Mouse (Mus musculus): ENCODE results near the gene Zyg11a. TPM values are rescaled to one million over a fixed set of nuclear protein-coding genes. Genes with fewer than 3 reads are reported as not detected.
"Not testable (repeated sequence)": the region's sequence is repeated elsewhere in the genome, so short reads cannot be mapped to it uniquely, and the experiment has no call there.

The Zyg11a gene
- total RNA-seq (2021): under 1 TPM in 1 of 2 experiments, not detected in 1; 0.16 TPM
- long read RNA-seq: 0 reads

DNA sequence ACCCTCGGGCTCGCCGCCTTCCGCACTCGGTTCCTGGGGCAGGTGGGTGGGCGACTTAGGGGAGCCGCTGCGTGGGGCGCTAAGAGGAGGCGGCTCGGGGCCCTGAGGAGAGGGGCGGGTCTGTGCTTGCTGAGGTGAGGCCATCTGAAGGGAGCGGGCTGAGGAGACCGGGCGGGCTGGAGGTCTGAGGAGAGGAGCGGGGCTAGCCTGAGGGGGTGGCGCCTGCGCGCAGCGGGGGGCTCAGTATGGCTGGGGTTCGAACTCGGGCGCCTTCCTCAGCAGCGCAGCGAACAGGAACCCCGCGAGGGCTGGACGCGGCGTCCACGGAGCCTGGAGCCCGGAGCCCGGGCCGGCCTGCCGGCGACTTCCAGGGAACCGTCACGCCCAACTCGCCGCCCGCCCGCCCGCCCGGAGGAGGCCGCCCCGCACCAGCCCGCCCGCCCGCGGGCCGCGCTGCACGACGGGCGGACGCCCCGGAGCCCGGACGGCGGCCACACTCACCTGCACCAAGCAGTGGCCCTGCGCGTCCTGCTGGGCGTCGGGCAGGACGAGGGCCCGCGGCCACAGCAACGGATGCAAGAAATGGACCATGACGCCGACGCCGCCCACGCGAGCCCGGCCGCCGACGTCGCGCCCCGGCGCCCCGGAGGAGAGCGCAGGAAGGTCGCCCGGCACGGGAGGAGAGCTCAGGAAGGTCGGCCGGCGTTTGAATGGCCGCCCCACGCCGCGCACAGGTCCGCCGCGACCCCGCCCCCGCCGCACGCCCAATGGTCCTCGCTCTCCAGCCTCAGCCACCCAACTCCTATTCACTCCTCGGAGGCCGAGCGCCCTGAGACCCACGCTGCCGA, at the start of gene Zyg11a:
Gene Zyg11a (minus strand): TSS at position 717 of the 848 bp plus-strand sequence.
- no peak for DNase-seq (ENCODE audit: low spot score in 2 of 2)

DNA sequence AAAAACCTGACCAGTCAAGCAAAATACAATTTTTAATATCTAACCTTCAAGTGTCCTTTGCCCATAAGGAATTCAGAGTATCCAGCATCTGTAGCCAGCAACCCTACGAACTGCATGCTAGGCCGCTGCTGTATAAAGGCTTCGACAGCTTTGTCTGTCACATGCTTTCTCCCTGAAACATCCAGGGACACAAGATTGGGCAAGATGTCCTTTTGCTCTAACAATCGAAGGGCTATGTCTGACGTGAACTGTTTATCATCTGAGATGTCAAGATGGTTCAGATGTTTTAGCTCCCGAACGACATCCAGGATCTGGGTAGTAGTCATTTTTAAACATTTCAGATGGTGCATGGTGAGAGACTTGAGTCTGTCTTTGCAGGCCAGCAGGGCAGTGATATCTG, 47.9 kb upstream of the Zyg11a start:
- no peak for DNase-seq (ENCODE audit: low spot score in 2 of 2)

DNA sequence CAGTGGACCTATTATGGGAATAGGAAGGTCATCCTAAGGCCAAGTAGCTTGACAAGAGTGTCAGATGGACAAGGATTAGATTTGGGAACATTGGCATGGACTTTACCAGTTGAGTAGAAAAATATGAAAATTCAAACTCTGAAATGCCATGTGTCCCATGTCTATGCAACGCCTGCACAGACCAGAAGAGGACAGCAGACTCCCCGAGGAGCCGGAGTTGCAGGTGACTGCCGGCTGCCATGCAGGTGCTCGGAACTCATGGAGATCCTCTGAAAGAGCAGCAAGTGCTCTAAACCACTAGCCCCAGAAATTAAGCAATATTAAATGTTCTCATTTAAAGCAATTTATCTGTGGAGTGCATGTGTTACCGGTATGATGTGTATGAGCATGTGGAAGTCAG, 35.5 kb upstream of the Zyg11a start:
- DNase-seq (ENCODE audit: low spot score in 2 of 2): no peak

DNA sequence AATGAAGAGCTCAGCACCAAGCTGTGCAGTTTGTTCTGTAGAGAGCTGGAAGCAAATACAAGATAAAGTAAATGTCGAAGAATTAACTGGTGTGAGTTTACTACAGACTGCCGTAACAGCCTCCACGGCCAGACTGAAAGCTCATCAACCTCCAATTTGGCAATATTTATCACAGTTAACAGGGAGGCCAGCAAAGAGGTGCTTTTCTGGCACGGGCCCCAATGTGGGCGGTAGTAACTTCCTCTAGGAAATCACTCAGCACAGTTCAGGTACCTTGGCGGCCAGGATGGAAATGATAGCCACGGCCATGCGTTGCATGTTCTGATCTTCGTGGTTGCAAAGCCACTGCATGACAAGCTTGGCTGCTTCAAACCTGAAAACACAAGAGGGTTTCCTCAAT, 32.7 kb upstream of the Zyg11a start:
- DNase-seq (ENCODE audit: low spot score in 2 of 2): no peak

DNA sequence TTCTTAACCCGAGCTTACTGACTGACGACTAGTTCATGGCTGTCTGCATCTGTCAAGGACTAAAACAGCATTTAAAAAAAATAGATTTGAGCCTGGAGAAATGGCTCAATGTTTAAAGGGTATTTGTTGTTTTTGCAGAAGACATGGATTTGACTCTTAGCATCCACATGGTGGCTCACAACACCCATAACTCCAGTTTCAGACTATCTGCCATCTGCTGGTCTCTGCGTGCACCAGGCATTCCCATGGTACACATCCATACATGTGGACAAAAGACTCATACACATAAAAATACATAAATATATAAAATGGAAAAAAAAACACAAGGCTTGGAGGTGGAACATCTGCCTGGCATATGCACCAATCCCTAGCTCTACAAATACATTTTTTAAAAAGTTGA, 31.5 kb upstream of the Zyg11a start:
- DNase-seq (ENCODE audit: low spot score in 2 of 2): no peak

DNA sequence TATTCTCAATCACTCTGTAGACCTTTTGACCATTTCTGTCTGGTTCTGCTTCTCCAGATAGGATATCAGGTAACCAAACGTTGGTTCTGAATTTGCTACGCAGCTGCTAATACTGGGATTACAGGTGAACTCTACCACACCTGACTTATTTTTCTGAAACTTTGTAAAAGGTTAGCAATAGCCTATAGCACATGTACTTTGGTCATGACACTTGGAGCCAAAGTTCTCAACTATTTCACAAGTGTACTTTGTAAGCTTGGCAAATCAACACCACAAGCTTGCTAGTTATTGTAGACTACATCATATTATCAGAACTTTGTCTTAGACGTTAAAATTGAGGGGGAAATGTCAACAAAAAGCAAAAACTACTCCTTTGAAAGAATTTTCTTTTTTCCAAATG, 15.8 kb upstream of the Zyg11a start:
- no peak for DNase-seq (ENCODE audit: low spot score in 2 of 2)

DNA sequence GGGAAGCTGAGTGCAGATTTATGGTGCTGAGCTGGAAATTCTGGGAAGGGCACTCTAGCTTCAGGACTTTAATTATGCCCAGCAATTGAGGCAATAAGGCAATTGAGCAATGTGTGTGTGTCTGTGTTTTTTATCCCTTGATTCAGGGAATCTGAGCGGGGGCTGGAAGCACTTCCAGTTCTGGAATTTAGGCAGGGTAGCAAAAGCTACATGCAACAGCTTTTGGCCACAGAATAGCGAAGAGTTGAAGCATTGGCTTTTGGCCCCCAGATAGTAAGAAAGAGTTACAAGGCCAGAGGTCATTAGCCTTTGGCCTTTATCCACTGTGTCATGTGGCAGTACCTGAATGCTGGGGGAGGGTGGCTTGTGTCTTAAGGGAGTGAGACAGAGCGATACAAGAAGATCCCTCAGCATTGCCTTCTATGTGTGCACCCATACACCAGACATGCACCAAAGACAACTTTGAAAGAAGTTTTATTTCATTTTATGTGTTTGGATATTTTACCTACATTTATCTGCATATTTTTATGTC, 7.6 kb upstream of the Zyg11a start:
- DNase-seq (ENCODE audit: low spot score in 2 of 2): no peak

DNA sequence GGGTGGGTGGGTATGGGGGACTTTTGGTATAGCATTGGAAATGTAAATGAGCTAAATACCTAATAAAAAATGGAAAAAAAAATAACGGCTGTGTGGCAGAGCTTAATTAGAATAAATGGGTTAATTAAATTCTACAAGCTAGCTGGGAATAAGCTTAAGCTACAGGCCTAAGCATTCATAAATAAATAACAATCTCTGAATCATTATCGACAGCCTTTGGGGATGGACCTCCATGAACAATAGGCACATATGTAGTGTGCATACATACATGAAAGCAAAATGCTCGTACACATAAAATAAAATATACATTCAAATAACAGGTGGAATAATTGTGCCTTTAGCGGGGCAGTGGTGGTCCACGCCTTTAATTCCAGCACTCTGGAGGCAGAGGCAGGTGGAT, 4.7 kb upstream of the Zyg11a start:
- DNase-seq (ENCODE audit: low spot score in 2 of 2): no peak

DNA sequence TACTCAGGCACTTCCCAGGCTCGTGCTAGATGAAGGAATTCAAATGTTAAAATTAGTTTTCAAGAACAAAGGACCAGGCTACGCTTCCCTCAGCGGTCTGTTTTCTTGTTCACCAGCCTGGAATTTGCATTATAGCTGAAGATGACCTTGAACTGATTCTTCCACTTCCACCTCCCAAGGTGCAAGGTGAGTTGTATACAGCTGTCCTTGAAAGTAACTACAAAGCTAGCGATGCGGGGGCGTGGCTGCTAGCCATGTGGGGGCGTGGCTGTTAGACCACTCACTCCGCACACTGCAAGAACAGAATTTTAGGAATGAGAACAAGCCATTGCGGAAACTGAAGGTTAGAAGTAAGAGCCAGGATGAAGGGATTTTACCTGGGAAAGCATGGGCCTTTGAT, 1.2 kb upstream of the Zyg11a start:
- no peak for DNase-seq (ENCODE audit: low spot score in 2 of 2)

DNA sequence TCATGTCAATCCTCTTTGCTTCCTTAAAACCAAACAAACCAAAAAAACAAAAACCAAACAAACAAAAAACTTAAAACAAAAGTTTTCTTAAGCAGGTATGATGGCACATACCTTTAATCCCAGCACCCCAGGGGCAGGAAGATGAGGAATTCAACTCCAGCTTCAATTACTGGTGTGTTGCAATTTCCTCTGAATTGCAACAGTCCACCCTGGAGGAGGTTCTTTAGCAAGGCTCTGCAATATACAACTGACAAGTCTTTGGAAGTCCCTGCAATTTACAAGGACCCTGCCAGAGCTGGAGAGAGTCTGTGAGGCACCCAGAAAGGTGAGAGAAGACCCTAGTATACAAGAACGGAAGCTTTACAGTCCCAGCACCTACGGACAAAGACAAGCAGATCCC, 4.8 kb downstream of the Zyg11a start:
- DNase-seq (ENCODE audit: low spot score in 2 of 2): no peak

DNA sequence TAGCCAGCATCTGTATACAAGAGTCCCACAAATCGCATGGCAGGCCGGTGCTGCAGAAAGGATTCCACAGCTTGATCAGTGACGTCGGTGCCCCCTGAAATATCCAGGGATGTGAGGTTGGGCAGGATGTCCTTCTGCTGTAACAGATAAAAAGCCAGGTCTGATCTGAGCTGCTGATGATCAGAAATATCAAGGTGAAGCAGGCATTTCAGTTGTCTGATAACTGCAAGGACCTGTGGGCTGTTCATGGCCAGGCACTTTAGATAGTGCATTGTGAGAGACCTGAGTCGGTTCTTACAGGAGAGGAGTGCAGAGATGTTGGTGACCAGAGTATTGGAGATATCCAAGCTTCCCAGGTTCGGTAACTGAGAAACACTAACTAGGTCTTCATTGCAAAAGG, 13.2 kb downstream of the Zyg11a start:
- no peak for DNase-seq (ENCODE audit: low spot score in 2 of 2)

DNA sequence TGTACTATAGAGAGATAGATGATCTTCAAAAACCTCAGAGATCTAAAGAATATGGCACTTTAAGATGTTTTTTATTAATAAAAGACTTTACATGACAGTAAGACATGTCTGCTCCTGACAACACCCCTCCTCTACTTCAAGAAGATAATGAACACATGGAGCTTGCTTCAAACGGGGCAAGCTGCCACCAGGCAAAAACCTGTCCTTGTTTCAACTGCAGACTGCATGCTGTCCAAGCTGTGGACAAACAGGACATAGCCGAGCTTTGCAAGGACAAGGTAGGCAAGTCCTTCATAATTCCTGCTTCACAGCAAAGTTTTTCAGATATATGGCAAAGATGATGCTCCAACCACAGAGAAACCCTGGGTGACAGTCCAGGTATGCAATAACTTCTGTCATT, 18.6 kb downstream of the Zyg11a start:
- no peak for DNase-seq (ENCODE audit: low spot score in 2 of 2)

DNA sequence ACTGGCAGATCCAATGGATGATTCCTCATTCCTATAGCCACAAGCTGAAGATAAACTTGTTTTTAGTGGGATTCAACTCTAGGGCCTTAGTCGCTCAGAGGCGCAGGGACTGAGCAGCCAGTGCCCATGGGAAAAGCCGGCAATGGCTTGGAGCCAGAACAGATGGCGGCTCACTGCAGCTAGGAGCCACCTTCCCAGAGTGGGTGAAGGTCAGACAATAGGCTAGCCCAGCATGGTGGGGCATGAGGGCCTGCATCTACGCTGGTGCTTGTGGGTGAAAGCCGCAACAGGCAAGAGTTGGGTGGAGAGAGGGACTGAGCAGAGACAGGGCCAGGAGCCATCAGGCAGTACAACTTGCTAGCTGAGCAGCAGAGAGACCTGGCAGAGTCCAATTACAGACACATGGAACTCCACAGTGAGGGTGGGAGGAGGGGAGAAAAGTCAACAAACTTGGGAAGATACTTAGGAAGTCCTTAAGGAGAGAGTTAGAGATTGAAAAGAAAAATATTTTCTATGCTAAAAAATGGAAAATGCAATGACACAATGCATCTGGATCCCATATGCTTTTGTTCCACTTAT, 21.5 kb downstream of the Zyg11a start:
- DNase-seq (ENCODE audit: low spot score in 2 of 2): peak; percentile 20 to 29

DNA sequence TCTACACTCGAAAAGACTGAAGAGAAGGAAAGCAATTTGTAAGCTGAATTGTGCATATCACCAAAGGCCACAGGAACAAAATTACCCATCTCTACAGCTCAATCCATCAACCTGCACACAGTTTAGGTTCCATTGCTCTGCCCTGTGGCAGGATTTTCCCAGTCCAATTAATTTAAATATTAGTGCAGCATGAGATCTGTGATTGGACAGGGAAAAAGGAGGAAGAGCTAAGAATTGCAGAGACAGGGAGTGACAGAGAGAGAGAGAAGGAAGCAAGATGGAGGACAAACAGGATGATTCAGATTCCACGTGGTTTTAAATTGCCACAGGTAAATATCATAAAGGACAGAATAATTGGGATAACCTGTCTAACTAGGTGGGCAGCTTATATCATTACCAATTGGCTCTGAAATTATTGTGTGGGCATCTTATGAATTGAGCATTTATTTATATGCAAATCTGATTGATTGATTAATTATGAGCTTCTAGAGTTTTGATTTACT, 25.0 kb downstream of the Zyg11a start:
- no peak for DNase-seq (ENCODE audit: low spot score in 2 of 2)

DNA sequence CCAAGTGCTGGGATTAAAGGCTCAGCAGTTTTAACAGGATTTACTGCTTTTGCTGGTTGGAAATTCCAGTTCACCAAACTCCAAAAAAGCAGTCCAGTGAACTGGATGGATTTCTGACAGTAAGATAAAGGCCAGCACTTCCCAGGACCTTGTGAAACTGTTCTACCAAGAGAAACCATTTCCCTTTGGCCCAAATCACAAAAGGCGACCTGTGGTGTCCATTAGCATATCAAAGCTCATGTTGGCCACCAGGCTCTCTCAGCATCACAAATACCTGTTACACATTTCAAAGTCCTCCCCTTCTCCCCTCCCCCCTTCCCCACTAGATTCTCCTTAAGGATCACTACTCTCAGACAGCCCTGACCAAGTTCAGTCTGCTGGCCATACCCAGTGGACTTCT, 35.6 kb downstream of the Zyg11a start:
- DNase-seq (ENCODE audit: low spot score in 2 of 2): no peak

DNA sequence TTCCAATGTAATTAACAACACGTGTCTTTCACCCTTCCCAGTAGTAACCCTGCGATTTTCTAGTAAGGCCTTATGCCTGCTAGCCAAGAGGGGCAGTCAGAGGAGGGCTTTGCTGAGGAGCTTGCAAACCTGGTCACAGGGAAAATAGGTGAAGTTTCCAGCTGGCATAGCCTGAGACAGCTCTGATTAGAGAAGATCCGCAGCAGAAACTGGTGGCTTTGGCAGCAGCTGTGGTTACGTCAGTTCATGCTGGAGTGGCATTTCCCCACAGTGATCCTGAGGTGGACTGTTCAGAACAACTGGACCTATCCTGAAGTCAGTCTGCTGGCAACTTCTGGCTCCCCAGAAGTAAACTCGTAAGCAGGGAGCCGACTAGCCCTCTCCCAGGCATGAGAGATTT, 49.8 kb downstream of the Zyg11a start:
- no peak for DNase-seq (ENCODE audit: low spot score in 2 of 2)

DNA sequence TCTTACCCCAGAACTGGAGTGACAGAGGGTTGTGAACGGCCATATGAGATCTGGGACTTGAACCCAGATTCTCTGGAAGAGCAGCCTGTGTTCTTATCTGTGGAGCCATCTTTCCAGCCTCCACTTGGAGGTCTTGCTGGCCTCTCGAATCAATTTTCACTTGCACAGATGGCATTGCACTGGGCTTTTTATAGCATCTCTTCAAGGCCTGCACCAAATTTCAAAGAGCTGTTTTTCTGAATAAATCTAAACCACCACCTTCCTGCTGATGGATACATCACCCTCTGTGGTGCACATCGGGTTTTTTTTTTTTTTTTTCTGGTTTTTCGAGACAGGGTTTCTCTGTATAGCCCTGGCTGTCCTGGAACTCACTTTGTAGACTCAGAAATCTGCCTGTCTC, 51.0 kb downstream of the Zyg11a start:
- DNase-seq (ENCODE audit: low spot score in 2 of 2): no peak

DNA sequence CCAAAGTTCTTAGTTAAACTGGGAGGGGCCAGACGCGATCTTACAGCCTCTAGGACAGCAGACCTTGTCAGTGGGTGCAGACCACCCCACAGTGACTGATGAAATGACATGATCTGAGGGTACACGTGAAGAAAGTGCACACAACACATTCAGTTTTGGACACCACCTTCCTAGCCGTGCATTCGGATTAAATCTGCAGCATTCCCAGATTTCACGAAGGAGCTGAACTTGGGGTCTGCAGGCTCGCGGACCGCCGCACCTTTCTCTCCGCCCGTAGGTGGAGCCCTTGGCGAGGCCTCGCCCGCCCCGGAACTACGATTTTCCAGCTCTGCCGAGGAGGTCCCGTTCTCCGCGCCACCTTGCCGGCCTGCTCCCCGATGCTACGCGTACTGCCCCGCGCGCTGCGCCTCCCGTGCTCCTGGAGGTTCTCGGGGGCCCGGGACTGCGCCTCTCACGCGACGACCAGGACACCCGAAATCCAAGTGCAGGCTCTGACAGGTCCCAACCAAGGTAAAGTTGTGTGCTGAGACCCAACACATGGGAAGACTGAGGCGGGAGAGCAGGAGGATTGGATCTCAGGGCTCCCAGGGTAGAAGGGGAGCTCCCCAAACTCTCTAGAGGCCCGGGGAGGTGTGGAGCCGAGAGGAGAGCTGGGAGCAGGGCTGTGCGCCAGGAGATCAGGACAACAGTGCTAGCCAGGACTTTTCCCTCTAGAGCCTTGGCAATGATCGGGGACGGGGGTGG, 52.5 kb downstream of the Zyg11a start, which contains the start of gene Echdc2:
Gene Echdc2 (plus strand): TSS at position 286 of the 744 bp plus-strand sequence.
- peak; percentile 37 to 42 for DNase-seq (ENCODE audit: low spot score in 2 of 2)

DNA sequence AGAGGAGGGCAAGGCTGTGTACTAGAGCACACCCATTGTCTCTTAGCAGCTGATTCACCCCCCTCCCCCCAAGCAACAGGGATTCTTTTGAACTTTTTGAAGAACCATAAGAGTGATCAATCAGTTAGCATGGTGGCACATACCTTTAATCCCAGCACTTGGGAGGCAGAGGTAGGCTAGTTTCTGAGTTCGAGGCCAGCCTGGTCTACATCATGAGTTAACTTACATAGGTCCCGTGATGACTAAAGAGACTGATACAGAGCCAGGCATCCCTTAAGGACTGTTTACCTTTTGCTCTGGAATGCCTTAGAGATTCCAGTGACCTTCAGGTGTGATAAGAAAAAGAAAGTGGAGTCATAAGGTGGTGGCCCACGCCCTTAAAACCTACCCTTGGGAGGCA, 54.6 kb downstream of the Zyg11a start:
- DNase-seq (ENCODE audit: low spot score in 2 of 2): no peak

DNA sequence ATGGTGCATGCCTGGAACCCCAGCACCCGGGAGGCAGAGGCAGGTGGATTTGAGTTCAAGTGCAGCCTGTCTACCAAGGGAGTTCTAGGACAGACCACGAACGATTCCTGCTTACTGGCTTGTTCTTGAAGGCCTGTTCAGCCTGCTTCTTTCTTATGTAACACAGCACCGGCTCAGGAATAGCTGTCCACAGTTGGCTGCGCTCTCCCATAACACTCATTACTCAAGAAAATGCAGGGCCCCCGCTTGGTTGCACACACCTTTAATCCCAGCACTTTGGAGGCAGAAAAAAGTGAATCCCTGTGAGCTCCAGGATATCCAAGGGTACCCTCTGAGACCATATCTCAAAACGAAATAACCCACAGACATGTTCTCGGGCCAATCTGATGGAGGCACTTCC, 55.9 kb downstream of the Zyg11a start:
- no peak for DNase-seq (ENCODE audit: low spot score in 2 of 2)

DNA sequence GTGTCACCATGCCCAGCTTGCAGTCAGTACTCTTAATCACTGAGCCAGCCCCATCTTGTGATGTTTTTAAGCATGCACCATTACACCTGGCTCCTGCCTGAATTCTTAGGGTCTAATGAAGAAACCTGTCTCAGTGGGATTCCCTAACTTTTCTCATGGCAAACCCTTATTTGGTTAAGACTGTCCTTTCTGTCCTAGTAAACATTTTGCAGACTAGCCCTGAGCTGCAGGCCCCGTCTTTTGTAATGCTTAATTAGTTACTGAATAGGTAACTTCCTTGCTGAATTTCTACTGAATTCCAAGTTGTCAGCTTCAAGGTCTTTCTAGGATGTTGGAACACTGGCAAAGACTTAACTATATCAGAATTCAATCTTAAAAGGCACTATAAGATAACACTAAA, 62.7 kb downstream of the Zyg11a start:
- DNase-seq (ENCODE audit: low spot score in 2 of 2): not testable (repeated sequence)

DNA sequence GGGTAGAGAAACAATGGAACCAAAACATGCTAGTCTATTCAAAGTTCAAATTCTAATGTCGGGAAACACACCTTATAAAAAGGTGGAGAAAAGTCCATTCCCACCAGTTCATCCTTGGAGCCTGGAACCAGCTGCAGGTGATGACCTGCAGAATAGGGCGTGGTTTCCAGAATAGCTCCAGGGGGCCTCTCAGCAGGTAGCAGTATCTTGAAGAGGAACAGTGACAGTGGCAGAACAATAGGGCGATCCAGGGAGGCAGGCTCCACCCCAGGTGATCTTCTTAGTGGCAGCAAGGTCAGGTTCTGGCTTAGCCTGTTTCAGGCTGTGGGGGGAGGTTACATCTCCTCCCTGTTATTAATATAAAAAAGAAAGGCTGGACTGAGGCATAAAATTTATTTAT, 72.3 kb downstream of the Zyg11a start:
- DNase-seq (ENCODE audit: low spot score in 2 of 2): not testable (repeated sequence)

Measured in layer of hippocampus, postnatal 10 days (tissue).